Mouse (Mus musculus) kidney, postnatal 25 days (tissue): ENCODE results near the gene Taf9.

Experiments
- DNase-seq, 2 experiments: peaks; one replicate each; pipeline ENCODE4 v3.0.0; 2021; ENCODE audit warnings: mixed read lengths in 2 of 2

The Taf9 gene

GRCm38 (mm10) chr13:100651439-100652186 lies at the start of gene Taf9:
Gene Taf9, plus strand, starts transcription at chr13:100651579.
- no peak for DNase-seq

- DNase-seq: peak; percentile 69 to 80
Observed at GRCm38 (mm10) chr13:100602239-100602902, 49.0 kb upstream of the Taf9 start.

GRCm38 (mm10) chr13:100603031-100603737 lies 48.2 kb upstream of the Taf9 start:
- DNase-seq: no peak

GRCm38 (mm10) chr13:100603738-100604095 lies 47.7 kb upstream of the Taf9 start:
- no peak for DNase-seq

- DNase-seq: no peak
Observed at GRCm38 (mm10) chr13:100605845-100606244, 45.5 kb upstream of the Taf9 start.

- DNase-seq: no peak
Observed at GRCm38 (mm10) chr13:100607756-100608155, 43.6 kb upstream of the Taf9 start.

GRCm38 (mm10) chr13:100611266-100611665 lies 40.1 kb upstream of the Taf9 start:
- DNase-seq: no peak

GRCm38 (mm10) chr13:100612251-100612650 lies 39.1 kb upstream of the Taf9 start:
- DNase-seq: no peak

- DNase-seq: no peak
Observed at GRCm38 (mm10) chr13:100612903-100613302, 38.5 kb upstream of the Taf9 start.

- peak; percentile 75 to 86 for DNase-seq
Observed at GRCm38 (mm10) chr13:100616181-100617087, 34.9 kb upstream of the Taf9 start, which contains the start of gene Marveld2. Gene Marveld2, minus strand, starts transcription at chr13:100616971.

GRCm38 (mm10) chr13:100617583-100617982 lies 33.8 kb upstream of the Taf9 start:
- no peak for DNase-seq

- no peak for DNase-seq
Observed at GRCm38 (mm10) chr13:100622241-100622640, 29.1 kb upstream of the Taf9 start.

GRCm38 (mm10) chr13:100634106-100634691 lies 17.2 kb upstream of the Taf9 start:
- no peak for DNase-seq

- no peak for DNase-seq
Observed at GRCm38 (mm10) chr13:100642471-100643209, 8.7 kb upstream of the Taf9 start.

GRCm38 (mm10) chr13:100648223-100648622 lies 3.2 kb upstream of the Taf9 start:
- no peak for DNase-seq

- peak; percentile 96 for DNase-seq
Observed at GRCm38 (mm10) chr13:100650550-100651438, 585 bp upstream of the Taf9 start, which contains the start of the genes Ak6 and Rad17. Gene Ak6, plus strand, starts transcription at chr13:100650979. Gene Rad17, minus strand, starts transcription at chr13:100651051.

- DNase-seq: no peak
Observed at GRCm38 (mm10) chr13:100658091-100658490, 6.7 kb downstream of the Taf9 start.

GRCm38 (mm10) chr13:100659864-100660456 lies 8.6 kb downstream of the Taf9 start:
- peak; percentile 56 to 71 for DNase-seq

GRCm38 (mm10) chr13:100669291-100670022 lies 18.1 kb downstream of the Taf9 start, which contains the start of gene Ccdc125:
Gene Ccdc125, plus strand, starts transcription at chr13:100669717.
- peak; percentile 46 to 67 for DNase-seq
